Mouse (Mus musculus) ES-Bruce4 (cell line): ENCODE measurements around the gene Srp72.

Experiments used
- CTCF ChIP-seq: IDR thresholded peaks from one replicate; pipeline ENCODE4 v1.8.1; 2011; ENCODE audit warnings: low read depth, low read length
- EP300 ChIP-seq: IDR thresholded peaks from 2 replicates; pipeline ENCODE4 v1.6.1; 2011; ENCODE audit warnings: low read depth, low read length; ENCODE audit not compliant: insufficient read depth
- POLR2A ChIP-seq: IDR thresholded peaks from one replicate; pipeline ENCODE4 v1.8.1; 2011; ENCODE audit warnings: low read length; ENCODE audit not compliant: insufficient read depth

GRCm38 (mm10) chr5:76947758-76948157 lies 26.7 kb upstream of the Srp72 start:
- no peak for TF ChIP-seq CTCF
- TF ChIP-seq POLR2A = no peak
- TF ChIP-seq EP300 = no peak
